Comparison of ENCODE assay signal across 8 mouse cellular contexts in genomic region chr4:138068598-138068997, GRCm38 (mm10).
DNase-seq lines count a peak whose midpoint lies in the region; ATAC-seq lines count a peak whose summit lies in the region.

No protein-coding gene starts in this region.

- no peak overlapping the region for H3K4me2 ChIP-seq in intestine, embryonic 16.5 days (ENCODE audit: low read depth, low read length)

- no peaks in the 10 kb centered on the region for H3K27me3 ChIP-seq in intestine, embryonic 16.5 days (replicated peaks; ENCODE audit: control insufficient read depth, insufficient read depth, low read length)

- H3K36me3 ChIP-seq in intestine, embryonic 16.5 days (ENCODE audit: control insufficient read depth, insufficient read depth, low read length) = no peaks in the 10 kb centered on the region; the same call in 1 of the 2 replicates

- no peak overlapping the region; the same call in 1 of the 2 replicates for H3K27ac ChIP-seq in intestine, embryonic 16.5 days (ENCODE audit: low read length)

- no peaks in the 10 kb centered on the region for H3K9me3 ChIP-seq in intestine, embryonic 16.5 days (ENCODE audit: control insufficient read depth, low read length)

- DNase-seq in frontal cortex, postnatal 10 days (ENCODE audit: low spot score in 2 of 2) = no peak
- DNase-seq in A20 (ENCODE audit: low read depth, low spot score) = peak; percentile 19
- DNase-seq in cerebellum, adult 8-10 months = peak; percentile 91
- DNase-seq in lung, postnatal 25 days (ENCODE audit: low spot score) = peak; percentile 80
- no peak for DNase-seq in spleen, adult 12 weeks (ENCODE audit: low spot score)

- H3K9ac ChIP-seq in intestine, embryonic 16.5 days (ENCODE audit: low read depth, low read length) = no peak overlapping the region

- no peak overlapping the region for H3K4me3 ChIP-seq in intestine, embryonic 16.5 days (ENCODE audit: low read length)

- peak; percentile 32 for ATAC-seq in frontal cortex, adult (ENCODE audit: low TSS enrichment)
- ATAC-seq in hematopoietic stem cell, adult 5-6 weeks (replicated peaks in 1 of 2; ENCODE audit: insufficient read depth in 1 of 2, low FRiP score in 2 of 2, low TSS enrichment in 1 of 2, low read depth in 1 of 2, poor library complexity in 2 of 2, severe bottlenecking in 2 of 2) = peak; percentile 48 to 50; a peak in 3 of 4 replicates
- ATAC-seq in intestine, embryonic 16.5 days = no peak

- WGBS in intestine, embryonic 16.5 days = 60% methylated on average over 2 of the region's 2 CpGs

- peaks cover 14% of the 10 kb centered on the region for H3K4me1 ChIP-seq in intestine, embryonic 16.5 days (ENCODE audit: control insufficient read depth, insufficient read depth, low read length)

Comparison
In these comparisons a context has a peak if more than half of its experiments do, and no peak if none do; other contexts are left out.
1. DNase-seq: peak in A20 (single experiment), cerebellum, adult 8-10 months (single experiment) and lung, postnatal 25 days (single experiment); none in frontal cortex, postnatal 10 days (0 of 2) and spleen, adult 12 weeks (single experiment).